Mouse (Mus musculus): ENCODE data around the gene Cobl. TPM values are rescaled to one million over a fixed set of nuclear protein-coding genes. Genes with fewer than 3 reads are reported as not detected.

Cobl gene
- total RNA-seq (2022) = 1 to 10 TPM; 3.0 to 4.0 (median 3.5) TPM

- no peak for DNase-seq
Observed at GRCm38 (mm10) chr11:12464181-12465162, at the start of gene Cobl. TSS of gene Cobl (minus strand) at chr11:12464960.

- DNase-seq = no peak
Observed at GRCm38 (mm10) chr11:12513796-12514195, 49.0 kb upstream of the Cobl start.

- no peak for DNase-seq
Observed at GRCm38 (mm10) chr11:12506371-12506890, 41.7 kb upstream of the Cobl start.

GRCm38 (mm10) chr11:12503756-12504155 is 39.0 kb upstream of the Cobl start:
- no peak for DNase-seq

GRCm38 (mm10) chr11:12501721-12502120 is 37.0 kb upstream of the Cobl start:
- no peak for DNase-seq

GRCm38 (mm10) chr11:12493791-12494190 is 29.0 kb upstream of the Cobl start:
- no peak for DNase-seq

- DNase-seq = no peak
Observed at GRCm38 (mm10) chr11:12479856-12480403, 15.2 kb upstream of the Cobl start.

GRCm38 (mm10) chr11:12474299-12474935 is 9.7 kb upstream of the Cobl start:
- no peak for DNase-seq

GRCm38 (mm10) chr11:12473625-12474298 is 9.0 kb upstream of the Cobl start:
- no peak for DNase-seq

- no peak for DNase-seq
Observed at GRCm38 (mm10) chr11:12469638-12470037, 4.9 kb upstream of the Cobl start.

GRCm38 (mm10) chr11:12468661-12469060 is 3.9 kb upstream of the Cobl start:
- DNase-seq = no peak

GRCm38 (mm10) chr11:12467836-12468235 is 3.1 kb upstream of the Cobl start:
- no peak for DNase-seq

- no peak for DNase-seq
Observed at GRCm38 (mm10) chr11:12467217-12467616, 2.5 kb upstream of the Cobl start.

- no peak for DNase-seq
Observed at GRCm38 (mm10) chr11:12466606-12467005, 1.8 kb upstream of the Cobl start.

GRCm38 (mm10) chr11:12465229-12465628 is 469 bp upstream of the Cobl start:
- no peak for DNase-seq

- DNase-seq = no peak
Observed at GRCm38 (mm10) chr11:12463615-12464170, 1.1 kb downstream of the Cobl start.

GRCm38 (mm10) chr11:12459781-12460581 is 4.8 kb downstream of the Cobl start:
- DNase-seq = no peak

GRCm38 (mm10) chr11:12458814-12459213 is 5.9 kb downstream of the Cobl start:
- DNase-seq = no peak

- DNase-seq = no peak
Observed at GRCm38 (mm10) chr11:12458392-12458791, 6.4 kb downstream of the Cobl start.

- DNase-seq = no peak
Observed at GRCm38 (mm10) chr11:12448101-12448500, 16.7 kb downstream of the Cobl start.

GRCm38 (mm10) chr11:12445222-12445621 is 19.5 kb downstream of the Cobl start:
- DNase-seq = no peak

All from adrenal gland, adult 8-10 months (tissue).